Mouse (Mus musculus) c-Kit-negative CD71-positive TER-119-positive erythroid progenitor cells, embryonic 14.5 days (primary cell): ENCODE data around the gene Tspan7.

Experiments used
- DNase-seq: peaks from one replicate; pipeline ENCODE4 v3.0.0-alpha.2; 2013; ENCODE audit warnings: low read depth, low spot score

Gene Tspan7

GRCm38 (mm10) chrX:10549708-10550107, 64.8 kb downstream of the Tspan7 start:
- no peak for DNase-seq

DNA sequence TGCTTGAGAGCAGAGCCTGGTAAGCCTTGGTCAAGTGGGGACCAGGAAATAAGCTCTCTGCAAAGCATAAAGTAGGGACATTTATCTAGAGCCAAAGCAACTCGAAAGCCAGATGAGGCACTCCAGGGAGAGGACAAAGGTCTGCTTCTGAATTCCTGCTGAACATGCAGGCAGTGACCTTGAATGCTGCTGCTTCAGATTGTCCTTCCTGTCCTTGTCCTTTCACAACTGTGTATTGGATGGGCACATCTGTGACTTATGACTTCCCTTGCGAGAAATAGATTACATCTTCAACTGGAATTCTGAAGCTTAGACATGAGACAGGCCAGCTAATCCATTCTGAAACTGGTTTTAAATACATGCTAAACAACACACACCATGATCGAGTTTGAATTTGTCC, 71.9 kb downstream of the Tspan7 start:
- DNase-seq: no peak

- no peak for DNase-seq
Observed at GRCm38 (mm10) chrX:10557596-10557995, 72.6 kb downstream of the Tspan7 start.

DNA sequence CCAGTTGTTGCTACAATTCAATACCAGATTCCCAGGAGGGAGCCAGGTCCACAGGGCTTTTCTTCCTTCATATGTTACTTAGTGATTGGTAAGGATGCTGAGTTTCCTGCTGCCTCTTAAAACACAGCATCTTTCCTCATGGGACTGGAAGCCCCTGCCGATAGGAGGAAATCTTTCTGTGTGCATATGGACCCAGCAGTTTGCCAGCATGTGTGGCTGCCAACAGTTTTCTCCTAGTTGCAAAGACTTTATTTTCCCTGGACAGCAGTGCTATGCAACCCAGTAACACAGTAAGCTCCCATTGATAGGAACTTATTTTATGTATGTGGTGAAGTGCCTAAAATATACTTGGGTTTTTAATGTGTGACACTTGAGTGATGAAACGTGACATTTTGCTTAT, 73.7 kb downstream of the Tspan7 start:
- no peak for DNase-seq

- no peak for DNase-seq
Observed at GRCm38 (mm10) chrX:10565811-10566210, 80.9 kb downstream of the Tspan7 start.

DNA sequence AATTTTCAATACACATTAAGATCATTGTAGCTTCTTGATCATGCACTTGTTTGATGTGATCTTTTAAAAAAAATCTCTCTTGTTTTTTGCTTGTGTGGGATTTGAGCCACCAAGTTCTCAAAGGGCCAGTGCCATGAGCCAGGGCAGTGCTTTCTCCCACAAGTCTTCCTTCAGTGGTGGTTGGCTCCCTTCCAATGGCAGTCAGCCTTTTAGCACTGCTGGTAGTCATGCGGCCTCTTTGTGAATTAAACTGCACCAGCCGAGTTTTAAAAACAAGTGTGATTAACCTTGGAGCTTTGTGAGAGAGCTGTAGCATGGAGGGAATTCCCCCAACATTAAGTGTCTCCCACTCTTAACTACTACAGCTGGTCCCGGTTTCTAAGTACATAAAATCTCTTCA, 89.6 kb downstream of the Tspan7 start:
- no peak for DNase-seq

DNA sequence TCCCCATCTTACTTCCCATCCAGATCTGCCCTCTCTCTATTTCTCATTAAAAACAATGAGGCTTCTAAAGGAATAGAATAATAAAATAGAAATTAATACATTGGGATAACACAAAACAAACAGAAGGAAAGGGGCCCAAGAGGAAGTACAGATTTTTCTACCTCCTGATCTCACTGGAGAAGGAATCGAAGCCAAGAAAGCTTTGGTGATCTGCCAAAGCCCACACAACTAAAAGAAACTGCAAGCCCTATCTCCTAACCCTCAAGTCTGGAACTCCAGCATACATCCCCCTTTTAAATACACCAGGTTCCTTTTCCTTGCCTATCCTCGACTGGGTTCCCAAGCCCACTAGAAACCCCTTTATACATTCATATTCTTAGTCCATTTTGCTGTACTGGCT, 90.4 kb downstream of the Tspan7 start:
- DNase-seq: no peak

GRCm38 (mm10) chrX:10576349-10576748, 91.4 kb downstream of the Tspan7 start:
- DNase-seq: no peak

DNA sequence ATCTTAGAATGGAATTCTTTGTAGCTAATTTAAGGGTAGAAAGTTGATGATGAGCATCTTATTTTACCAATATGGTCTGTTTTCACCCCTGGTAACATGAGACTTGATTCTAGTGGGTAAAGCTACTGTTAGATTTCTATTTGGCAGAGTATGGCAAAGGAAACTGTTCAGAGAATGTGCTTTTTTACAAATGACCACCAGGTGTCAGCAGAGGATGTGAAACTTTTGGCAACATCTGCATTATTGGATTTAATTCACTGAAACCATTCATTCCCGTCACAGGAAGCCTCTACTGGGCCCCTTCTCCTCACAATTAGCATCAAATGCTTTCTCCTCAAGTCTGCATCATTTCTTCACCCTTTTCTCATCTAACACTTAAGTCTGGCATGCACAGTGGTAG, 92.4 kb downstream of the Tspan7 start:
- DNase-seq: no peak

GRCm38 (mm10) chrX:10582731-10583130, 97.8 kb downstream of the Tspan7 start:
- DNase-seq: no peak

- no peak for DNase-seq
Observed at GRCm38 (mm10) chrX:10592244-10592643, 107.3 kb downstream of the Tspan7 start.

DNA sequence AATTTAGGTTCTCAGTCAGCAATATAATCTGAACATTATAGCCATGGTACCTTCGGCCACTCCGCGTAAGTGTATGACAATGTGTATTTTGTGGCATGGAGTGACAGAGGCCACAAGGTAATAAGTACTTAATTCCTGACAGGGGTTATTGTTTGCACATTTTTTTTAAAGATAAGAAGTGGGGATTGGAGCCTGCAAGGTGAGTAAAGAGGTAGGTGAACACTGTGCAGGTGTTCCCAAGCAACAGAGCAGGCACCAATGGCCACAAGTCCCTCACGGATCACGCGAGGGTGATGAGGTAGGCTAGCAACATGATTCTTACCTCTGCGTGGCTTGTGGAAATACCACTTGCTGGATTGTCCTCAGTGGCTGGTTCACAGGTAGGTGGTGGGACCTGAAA, 108.6 kb downstream of the Tspan7 start:
- DNase-seq: no peak

- DNase-seq: no peak
Observed at GRCm38 (mm10) chrX:10617119-10617518, 132.2 kb downstream of the Tspan7 start.

DNA sequence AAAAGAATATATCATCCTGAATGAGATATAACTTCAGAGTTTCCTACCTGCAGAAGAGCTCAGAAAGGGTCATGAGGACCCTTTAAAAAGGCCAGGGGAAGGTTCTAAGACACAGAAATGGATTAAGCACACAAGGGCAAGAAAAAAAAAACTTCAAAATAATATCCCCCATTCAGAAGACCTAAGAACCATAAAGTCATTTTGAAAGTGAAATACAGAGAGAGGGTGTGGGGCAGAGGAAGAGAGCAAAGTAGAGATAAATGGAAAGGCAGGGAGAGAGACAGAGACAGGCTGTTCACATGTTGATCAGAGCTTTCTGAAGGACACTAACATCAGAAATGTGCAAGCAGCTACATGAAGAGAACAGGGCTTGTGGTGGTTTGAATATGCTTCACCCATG, 156.1 kb downstream of the Tspan7 start:
- no peak for DNase-seq
